Mouse (Mus musculus) ES-E14 (cell line): ENCODE measurements at regions not wholly inside any gene's neighbourhood (a gene's known extent, or its start where the extent isn't known, plus 50 kb on each side); places are given as distances from the start of the nearest gene placed in this dataset.
A peak's percentile ranks its signal among the peaks of the same experiment; 100 is the strongest.

ENCODE experiments used
- DNase-seq: peaks from one replicate; pipeline ENCODE4 v3.0.0-alpha.2; 2013; ENCODE audit warnings: low read depth, low spot score
- H3K27ac ChIP-seq: 2 replicates; pipeline ENCODE4 v1.5.1; 2012; ENCODE audit warnings: low read depth, mild to moderate bottlenecking, low read length, moderate library complexity, mixed read lengths; ENCODE audit not compliant: poor library complexity, insufficient read depth, severe bottlenecking
- H3K36me3 ChIP-seq: 2 replicates; pipeline ENCODE4 v1.6.1; 2012; ENCODE audit warnings: mild to moderate bottlenecking, low read length, moderate library complexity, mixed read lengths; ENCODE audit not compliant: control insufficient read depth, poor library complexity, insufficient read depth, severe bottlenecking
- H3K4me1 ChIP-seq, 2 experiments: fragments of 150-350 bp in 1 of 2; sonication (generic) in 1 of 2; 2 replicates each; pipeline ENCODE4 v1.6.1; 2012; ENCODE audit warnings: low read length in 2 of 2, mild to moderate bottlenecking in 1 of 2, mixed read lengths in 1 of 2; ENCODE audit not compliant: control insufficient read depth in 2 of 2, insufficient read depth in 2 of 2, poor library complexity in 1 of 2
- H3K4me3 ChIP-seq, 2 experiments: fragments of 150-350 bp in 1 of 2; sonication (generic) in 1 of 2; 2 replicates each; pipeline ENCODE4 v1.5.1; 2012; ENCODE audit warnings: low read length in 2 of 2, low read depth in 1 of 2, mild to moderate bottlenecking in 1 of 2, mixed read lengths in 1 of 2; ENCODE audit not compliant: insufficient read depth in 1 of 2, poor library complexity in 1 of 2, severe bottlenecking in 1 of 2
- H3K9ac ChIP-seq: 2 replicates; pipeline ENCODE4 v1.6.1; 2012; ENCODE audit warnings: low read depth, mild to moderate bottlenecking, low read length, mixed read lengths; ENCODE audit not compliant: poor library complexity, insufficient read depth, severe bottlenecking
- H3K9me3 ChIP-seq: fragments of 150-350 bp; sonication (generic); 2 replicates; pipeline ENCODE4 v1.6.1; 2012; ENCODE audit warnings: low read depth, mild to moderate bottlenecking, low read length; ENCODE audit not compliant: control insufficient read depth, insufficient read depth
- CHD2 ChIP-seq: IDR thresholded peaks from 2 replicates; pipeline ENCODE4 v1.6.1; 2014; ENCODE audit warnings: mild to moderate bottlenecking, low read depth, low read length, inconsistent platforms
- HCFC1 ChIP-seq: IDR thresholded peaks from 2 replicates; pipeline ENCODE4 v1.6.1; 2012; ENCODE audit warnings: low read length, inconsistent platforms, borderline replicate concordance; ENCODE audit not compliant: insufficient read depth
- MAFK ChIP-seq: IDR thresholded peaks from 2 replicates; pipeline ENCODE4 v1.6.1; 2014; ENCODE audit warnings: mild to moderate bottlenecking, low read depth, low read length, inconsistent platforms; ENCODE audit not compliant: insufficient read depth
- ZC3H11A ChIP-seq: IDR thresholded peaks from 2 replicates; pipeline ENCODE4 v1.6.1; 2012; ENCODE audit warnings: low read depth, mild to moderate bottlenecking, inconsistent platforms, low read length, borderline replicate concordance
- ZNF384 ChIP-seq: IDR thresholded peaks from 2 replicates; pipeline ENCODE4 v1.6.1; 2012; ENCODE audit warnings: low read depth, low read length, inconsistent platforms
- in situ Hi-C, 2 experiments: fragments of 600-800 bp; cut with MboI; formaldehyde crosslinking; loops; one replicate each; pipeline ENCODE4 v1.15.1; 2025; ENCODE audit warnings: low sequenced_read_pairs in 2 of 2, inconsistent platforms in 1 of 2; ENCODE audit not compliant: unreplicated experiment in 2 of 2

DNA sequence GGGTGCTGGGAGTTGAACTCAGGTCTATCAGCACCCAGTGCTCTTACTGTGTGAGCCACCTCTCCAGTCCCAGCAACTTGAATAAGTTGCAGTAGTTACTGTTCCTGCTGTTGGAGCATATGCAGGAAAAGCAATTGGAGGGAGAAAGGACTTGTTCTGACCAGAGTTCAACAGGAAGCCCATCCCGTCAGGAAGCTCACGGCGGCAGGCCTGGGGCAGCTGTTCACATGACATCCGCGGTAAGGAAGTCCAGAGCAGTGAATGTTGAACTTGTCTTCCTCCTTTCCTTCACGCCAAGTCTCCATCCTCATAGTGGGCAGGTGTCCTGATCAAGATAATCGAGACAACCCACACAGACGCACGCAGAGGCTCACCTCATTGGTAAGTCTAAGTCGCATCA lies 124.7 kb downstream of the Rpl14 start:
- peaks cover 4 to 9% of the 10 kb centered on the region in 2 experiments; a peak in 3 of 4 replicates for H3K4me1 ChIP-seq
- 0 out of 2 replicates have a peak overlapping the region, but pooled peaks have one; percentile 13 for H3K9ac ChIP-seq
- H3K4me3 ChIP-seq, result no peak overlapping the region
- DNase-seq, result no peak
- no peak for TF ChIP-seq HCFC1
- no peak for TF ChIP-seq ZC3H11A
- no peak for TF ChIP-seq ZNF384
- no peak for TF ChIP-seq MAFK
- no peak for TF ChIP-seq CHD2
- no peaks in the 10 kb centered on the region for H3K9me3 ChIP-seq
- no peaks in the 10 kb centered on the region for H3K36me3 ChIP-seq
- in situ Hi-C loops, result no loop called here
- no peak overlapping the region for H3K27ac ChIP-seq

DNA sequence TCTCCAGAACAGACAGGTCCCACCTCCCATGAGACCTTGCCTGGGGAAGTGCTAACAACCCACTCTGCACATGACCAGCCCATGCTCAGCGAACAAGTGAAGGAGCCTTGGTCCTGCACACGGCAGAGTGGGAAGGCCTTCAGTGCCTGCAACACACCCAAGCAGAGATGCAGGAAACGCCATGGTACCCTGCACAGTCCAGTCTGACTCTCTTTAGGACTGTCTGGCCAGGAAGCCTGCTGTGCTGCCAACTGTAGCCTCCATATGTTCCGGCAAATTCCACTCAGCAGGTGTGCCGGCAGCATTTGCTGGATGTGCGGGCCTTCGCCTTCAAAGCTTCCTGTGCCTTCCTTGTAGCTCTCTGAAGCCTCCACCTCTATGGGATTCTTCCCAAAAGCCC lies 126.5 kb downstream of the Rpl14 start:
- Histone ChIP-seq H3K9me3 (no peaks in the 10 kb centered on the region), H3K4me3 (no peak overlapping the region), H3K4me1 (peaks cover 0 to 3% of the 10 kb centered on the region in 2 experiments; a peak in 1 of 4 replicates), H3K27ac (no peak overlapping the region), H3K9ac (no peak overlapping the region), H3K36me3 (no peaks in the 10 kb centered on the region)
- TF ChIP-seq MAFK (no peak), ZC3H11A (no peak), ZNF384 (no peak), HCFC1 (no peak), CHD2 (no peak)
- no peak for DNase-seq
- in situ Hi-C loops, result no loop called here

DNA sequence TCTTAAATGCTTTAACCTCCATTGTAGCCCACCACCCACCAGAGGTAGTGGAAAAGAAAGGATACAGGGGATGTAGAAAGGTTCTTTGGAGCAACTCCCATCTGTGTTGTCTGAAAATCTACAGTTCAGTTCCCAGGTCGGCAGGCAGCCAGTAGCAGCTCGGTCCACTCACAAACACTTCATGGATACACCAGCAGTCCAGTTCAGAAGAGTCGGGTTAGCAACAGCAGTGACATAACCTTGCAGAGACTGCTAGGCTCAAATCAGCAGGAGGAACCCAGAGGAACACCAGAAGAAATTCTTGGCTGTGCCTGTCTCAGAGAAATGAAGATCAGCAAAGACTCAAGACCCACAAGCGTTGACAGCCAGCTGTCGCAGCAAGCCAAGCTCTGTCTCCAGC lies 128.5 kb downstream of the Rpl14 start:
- no peaks in the 10 kb centered on the region for H3K36me3 ChIP-seq
- in situ Hi-C loops, result no loop called here
- H3K9me3 ChIP-seq, result no peaks in the 10 kb centered on the region
- H3K9ac ChIP-seq, result no peak overlapping the region
- TF ChIP-seq MAFK (no peak), HCFC1 (no peak), CHD2 (no peak), ZC3H11A (no peak), ZNF384 (no peak)
- peaks cover 0 to 3% of the 10 kb centered on the region in 2 experiments; a peak in 1 of 4 replicates for H3K4me1 ChIP-seq
- DNase-seq, result no peak
- no peak overlapping the region for H3K27ac ChIP-seq
- no peak overlapping the region for H3K4me3 ChIP-seq

DNA sequence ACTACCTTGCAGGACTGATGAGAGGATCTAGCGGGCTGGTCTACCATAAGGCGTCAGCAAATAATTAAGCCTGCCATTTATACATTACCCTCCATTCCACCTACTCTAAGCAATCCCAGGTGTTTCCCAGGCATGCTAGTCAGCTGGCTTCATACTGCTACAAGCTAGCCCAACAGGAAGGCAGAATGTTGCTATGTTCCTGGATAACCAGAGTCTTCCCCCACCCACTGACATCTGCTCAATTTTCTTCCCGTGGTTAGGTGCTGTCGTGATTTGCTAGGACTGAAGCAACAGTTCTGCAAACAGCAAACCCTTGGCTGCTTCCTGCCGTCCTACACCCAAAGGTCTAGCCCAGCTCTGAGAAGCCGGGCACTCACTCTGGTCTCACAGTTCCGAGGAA lies 131.6 kb downstream of the Rpl14 start:
- no peaks in the 10 kb centered on the region for H3K36me3 ChIP-seq
- in situ Hi-C loops, result no loop called here
- no peak overlapping the region for H3K9ac ChIP-seq
- peaks cover 0 to 3% of the 10 kb centered on the region in 2 experiments; a peak in 1 of 4 replicates for H3K4me1 ChIP-seq
- H3K9me3 ChIP-seq, result no peaks in the 10 kb centered on the region
- H3K4me3 ChIP-seq, result no peak overlapping the region
- no peak for DNase-seq
- TF ChIP-seq ZNF384 (no peak), ZC3H11A (no peak), HCFC1 (no peak), CHD2 (no peak), MAFK (no peak)
- H3K27ac ChIP-seq, result no peak overlapping the region
